Mouse (Mus musculus) embryonic fibroblast, embryonic 13.5 days (primary cell): ENCODE measurements at regions not wholly inside any gene's neighbourhood (a gene's known extent, or its start where the extent isn't known, plus 50 kb on each side); places are given as distances from the start of the nearest gene placed in this dataset.

Experiments
- H3K27ac ChIP-seq: 2 replicates; pipeline ENCODE4 v1.5.1; 2012; ENCODE audit warnings: low read length, control low read depth, inconsistent platforms; ENCODE audit not compliant: insufficient read depth
- H3K4me1 ChIP-seq: 2 replicates; pipeline ENCODE4 v1.6.1; 2011; ENCODE audit warnings: low read length; ENCODE audit not compliant: control insufficient read depth, insufficient read depth
- H3K4me3 ChIP-seq: 2 replicates; pipeline ENCODE4 v1.5.1; 2011; ENCODE audit warnings: mild to moderate bottlenecking, control low read depth, low read length; ENCODE audit not compliant: insufficient read depth
- CTCF ChIP-seq: IDR thresholded peaks from 2 replicates; pipeline ENCODE4 v1.5.1; 2011; ENCODE audit warnings: mild to moderate bottlenecking, control low read depth, low read length, moderate library complexity, borderline replicate concordance; ENCODE audit not compliant: insufficient read depth
- POLR2A ChIP-seq: IDR thresholded peaks from 2 replicates; pipeline ENCODE4 v1.6.1; 2011; ENCODE audit warnings: low read depth, mild to moderate bottlenecking, control low read depth, low read length, moderate library complexity

DNA sequence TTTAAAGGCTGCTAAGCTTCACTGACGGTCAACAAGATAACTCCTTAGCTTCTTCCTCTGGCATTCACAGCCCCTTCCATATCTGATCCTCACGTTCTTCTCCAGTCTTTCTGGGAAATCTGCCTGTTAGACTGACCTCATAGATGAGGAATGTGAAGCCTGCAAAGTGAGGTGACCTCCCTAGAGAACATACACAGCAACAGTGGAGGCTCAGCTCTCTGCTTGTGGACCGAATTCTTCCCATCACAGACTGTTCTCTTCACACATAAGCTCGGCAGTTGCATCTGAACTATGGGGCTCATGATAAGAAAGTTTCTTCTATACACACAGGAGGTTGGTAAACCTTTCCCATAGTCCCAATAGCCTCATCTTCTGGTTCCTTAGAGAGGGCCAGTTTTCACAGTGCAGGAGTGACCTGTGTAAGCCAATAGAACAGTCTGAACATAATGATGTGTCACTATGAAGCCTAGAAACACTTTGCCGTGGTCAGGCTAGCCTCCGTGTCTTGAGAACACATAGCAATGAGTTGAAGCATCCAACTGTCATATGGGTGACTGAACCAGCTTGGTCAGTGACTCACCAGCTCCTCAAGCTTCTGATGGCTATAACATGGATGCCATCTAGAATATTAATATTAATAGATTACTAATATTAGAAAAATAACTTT lies 434.1 kb upstream of the Gm26657 start:
- TF ChIP-seq POLR2A = no peak
- no peak for TF ChIP-seq CTCF
- H3K27ac ChIP-seq = peak overlapping the region; percentile 76
- peaks cover 12% of the 10 kb centered on the region for H3K4me1 ChIP-seq
- H3K4me3 ChIP-seq = no peak overlapping the region

DNA sequence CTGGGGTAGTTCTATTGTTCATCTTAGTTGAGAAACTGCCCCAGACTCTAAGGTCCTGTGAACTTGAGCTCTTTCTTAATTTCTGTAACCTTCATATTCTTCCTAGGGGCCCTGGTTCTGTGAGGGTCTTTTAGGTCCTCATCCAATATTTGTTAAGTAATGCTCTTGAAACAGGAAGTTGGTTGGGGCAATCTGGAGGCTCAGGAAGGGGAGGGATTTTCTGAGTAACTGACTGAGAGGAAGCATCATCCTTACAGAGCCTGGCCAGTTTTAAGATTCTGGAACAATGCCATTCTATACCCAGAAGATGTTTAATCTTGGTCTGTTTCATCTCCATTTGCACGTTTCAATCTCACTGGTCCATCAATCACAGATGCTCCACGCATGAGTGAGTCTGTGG lies 435.6 kb upstream of the Gm26657 start:
- Histone ChIP-seq H3K4me1 (peaks cover 12% of the 10 kb centered on the region), H3K27ac (no peak overlapping the region), H3K4me3 (no peak overlapping the region)
- no peak for TF ChIP-seq POLR2A
- TF ChIP-seq CTCF = no peak

GRCm38 (mm10) chr4:56287980-56288379 lies 451.9 kb upstream of the Gm26657 start:
- no peaks in the 10 kb centered on the region for H3K4me1 ChIP-seq
- no peak overlapping the region for H3K4me3 ChIP-seq
- no peak overlapping the region for H3K27ac ChIP-seq
- TF ChIP-seq POLR2A (no peak), CTCF (no peak)

GRCm38 (mm10) chr4:56284490-56284889 lies 455.4 kb upstream of the Gm26657 start:
- H3K4me1 ChIP-seq = no peaks in the 10 kb centered on the region
- TF ChIP-seq CTCF (no peak), POLR2A (no peak)
- no peak overlapping the region for H3K27ac ChIP-seq
- H3K4me3 ChIP-seq = no peak overlapping the region

GRCm38 (mm10) chr4:56275836-56276235 lies 464.0 kb upstream of the Gm26657 start:
- H3K27ac ChIP-seq = no peak overlapping the region
- H3K4me1 ChIP-seq = no peaks in the 10 kb centered on the region
- no peak overlapping the region for H3K4me3 ChIP-seq
- no peak for TF ChIP-seq CTCF
- TF ChIP-seq POLR2A = no peak

DNA sequence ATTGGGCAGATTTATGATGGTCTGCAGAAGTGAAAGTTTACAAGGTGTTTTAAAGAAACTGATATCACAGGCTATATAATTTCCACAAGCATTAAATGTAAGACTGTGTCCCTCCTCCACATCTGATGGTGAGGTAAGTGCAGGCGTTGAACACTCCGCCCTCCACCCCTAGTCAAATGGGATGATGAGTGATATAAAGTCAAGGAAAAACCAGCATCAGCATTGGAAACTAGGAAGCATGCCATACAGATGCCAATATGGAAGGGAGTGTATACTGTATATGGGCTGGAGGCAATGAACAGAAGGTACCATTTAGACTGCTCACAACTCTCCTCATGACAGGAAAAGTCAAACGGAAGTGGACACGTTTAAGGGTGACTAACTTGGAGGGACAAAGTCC lies 468.5 kb upstream of the Gm26657 start:
- Histone ChIP-seq H3K4me1 (no peaks in the 10 kb centered on the region), H3K27ac (no peak overlapping the region), H3K4me3 (no peak overlapping the region)
- no peak for TF ChIP-seq POLR2A
- TF ChIP-seq CTCF = no peak

DNA sequence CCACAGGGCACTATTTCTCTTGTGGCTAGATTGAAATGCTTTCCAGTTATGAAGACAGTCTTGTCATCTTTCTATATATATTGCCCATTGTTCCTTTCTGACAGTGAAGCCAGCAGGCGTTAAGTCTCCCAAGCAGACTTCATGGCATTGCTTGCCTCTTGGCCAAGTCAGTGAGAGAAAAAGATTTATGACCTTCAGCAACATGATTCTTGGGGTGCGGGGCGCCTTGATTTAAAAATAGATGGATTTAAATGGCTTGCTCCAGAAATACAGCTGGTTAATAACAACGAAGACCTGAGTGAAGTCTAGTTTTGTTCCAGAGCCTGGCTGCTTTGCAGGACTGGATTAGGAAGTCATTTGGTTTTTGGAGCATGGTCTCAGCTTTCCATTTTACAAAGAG lies 475.2 kb upstream of the Gm26657 start:
- Histone ChIP-seq H3K4me1 (no peaks in the 10 kb centered on the region), H3K4me3 (no peak overlapping the region), H3K27ac (no peak overlapping the region)
- TF ChIP-seq POLR2A = no peak
- no peak for TF ChIP-seq CTCF

GRCm38 (mm10) chr4:56263822-56264221 lies 476.0 kb upstream of the Gm26657 start:
- Histone ChIP-seq H3K4me3 (no peak overlapping the region), H3K27ac (no peak overlapping the region), H3K4me1 (no peaks in the 10 kb centered on the region)
- TF ChIP-seq CTCF (no peak), POLR2A (no peak)

- Histone ChIP-seq H3K4me1 (no peaks in the 10 kb centered on the region), H3K4me3 (no peak overlapping the region), H3K27ac (no peak overlapping the region)
- no peak for TF ChIP-seq POLR2A
- no peak for TF ChIP-seq CTCF
These were observed 477.3 kb upstream of the Gm26657 start for GRCm38 (mm10) chr4:56262589-56262988.

GRCm38 (mm10) chr4:56261992-56262391 lies 477.9 kb upstream of the Gm26657 start:
- Histone ChIP-seq H3K4me3 (no peak overlapping the region), H3K27ac (no peak overlapping the region), H3K4me1 (no peaks in the 10 kb centered on the region)
- TF ChIP-seq CTCF = no peak
- TF ChIP-seq POLR2A = no peak

- Histone ChIP-seq H3K27ac (no peak overlapping the region), H3K4me3 (no peak overlapping the region), H3K4me1 (no peaks in the 10 kb centered on the region)
- TF ChIP-seq CTCF (no peak), POLR2A (no peak)
These were observed 487.5 kb upstream of the Gm26657 start for GRCm38 (mm10) chr4:56252375-56252774.
